Mouse (Mus musculus) neutrophil, adult 59 days (primary cell): Measurements from ENCODE around the gene Cysrt1. TPM values are rescaled to one million over a fixed set of nuclear protein-coding genes. Genes with fewer than 3 reads are reported as not detected.

ENCODE experiments used
- total RNA-seq, 2 experiments: library from RNA; stranded (reverse); gene quantifications; 1 replicate in 1 of 2; 2 replicates in 1 of 2; pipeline ENCODE4 v1.2.4; 2023

Gene Cysrt1
- total RNA-seq = not detected

DNA sequence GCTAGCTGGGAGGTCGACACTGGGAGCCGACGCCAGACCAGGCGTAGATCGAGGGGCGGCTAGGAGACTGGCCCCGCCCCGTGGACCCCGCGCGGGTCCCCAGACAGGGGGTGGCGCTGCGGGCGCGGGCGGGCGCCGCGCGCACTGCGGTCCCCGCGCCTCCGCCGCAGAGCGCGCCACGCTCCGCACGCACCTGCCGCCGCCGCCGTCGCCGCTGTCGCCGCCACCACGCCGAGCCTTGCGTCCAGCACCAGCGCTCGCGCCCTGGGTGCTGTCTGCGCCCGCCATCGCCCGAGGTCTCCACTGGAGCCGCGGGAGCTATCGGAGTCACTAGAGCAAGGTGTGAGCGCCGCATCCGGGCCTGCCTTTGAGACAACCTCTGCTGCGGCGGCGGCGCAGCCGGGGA lies at the start of gene Cysrt1, which contains the start of gene Rnf208:
TSS of gene Cysrt1 (minus strand) at position 352 of the 406 bp plus-strand sequence.
TSS of gene Rnf208 (plus strand) at position 155 of the 406 bp plus-strand sequence.

GRCm38 (mm10) chr2:25289651-25290050 lies 47.4 kb upstream of the Cysrt1 start, which contains the start of gene Lrrc26:
TSS of gene Lrrc26 (plus strand) at chr2:25289915.

DNA sequence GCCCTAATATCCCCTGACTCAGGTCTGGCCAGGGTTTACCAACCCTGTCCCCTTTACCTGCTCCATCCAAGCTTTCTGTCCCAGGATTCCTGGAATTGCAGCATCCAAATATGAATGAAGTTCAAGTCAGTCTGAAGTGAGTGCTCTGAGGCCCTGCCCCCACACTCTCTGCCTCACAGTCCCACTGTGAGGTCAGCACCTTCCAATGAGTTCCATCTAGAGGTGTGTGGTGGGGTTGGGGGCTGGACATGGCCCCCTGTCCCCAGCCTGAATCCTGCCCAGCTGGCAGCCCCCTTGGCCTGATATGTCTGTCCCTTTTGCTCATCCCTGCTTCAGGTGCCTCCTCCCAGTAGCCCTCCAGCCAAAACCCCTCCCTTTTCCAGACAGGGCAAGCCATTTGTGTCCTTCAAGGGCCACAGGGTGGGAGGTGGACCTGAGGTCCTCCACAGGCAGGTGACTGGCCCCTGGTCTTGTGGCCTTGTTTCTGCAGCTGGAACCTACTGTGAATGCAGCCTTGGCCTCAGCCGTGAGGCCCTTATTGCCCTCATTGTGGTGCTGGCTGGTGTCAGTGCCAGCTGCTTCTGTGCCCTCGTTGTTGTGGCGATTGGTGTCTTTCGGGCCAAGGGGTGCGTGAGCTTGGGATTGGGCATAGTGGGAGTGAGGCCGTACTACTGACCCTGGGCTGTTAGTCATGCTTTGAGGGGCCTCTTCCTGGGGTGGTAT lies 45.8 kb upstream of the Cysrt1 start, which contains the start of gene Tmem210:
TSS of gene Tmem210 (plus strand) at position 219 of the 723 bp plus-strand sequence.

GRCm38 (mm10) chr2:25271827-25272511 lies 29.7 kb upstream of the Cysrt1 start, which contains the start of the genes Ssna1 and Anapc2:
TSS of gene Ssna1 (minus strand) at chr2:25272438.
TSS of gene Anapc2 (plus strand) at chr2:25272478.

DNA sequence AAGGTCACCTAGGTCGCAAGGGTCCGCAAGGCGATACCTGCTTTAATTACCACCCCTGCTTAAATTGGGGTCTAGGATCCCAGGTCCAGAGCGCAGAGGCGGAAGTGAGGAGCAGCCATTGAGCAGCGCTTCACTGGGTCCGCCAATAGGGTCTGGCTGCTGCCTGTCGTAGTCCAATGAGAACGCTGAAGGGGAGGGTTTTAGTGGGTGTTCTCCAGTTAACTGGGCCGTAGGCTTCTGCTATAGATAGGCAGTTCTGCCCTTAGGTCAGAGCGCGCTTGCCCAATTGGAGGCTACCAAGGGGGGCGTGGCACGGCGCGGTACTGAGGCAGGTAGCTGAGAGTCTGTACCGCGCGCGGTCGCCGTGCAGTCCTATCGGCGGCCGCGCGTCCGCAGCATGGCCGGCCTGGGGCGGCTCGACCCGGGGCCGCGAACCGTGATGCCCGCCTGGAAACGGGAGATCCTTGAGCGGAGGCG lies 20.1 kb upstream of the Cysrt1 start, which contains the start of gene Tprn:
TSS of gene Tprn (plus strand) at position 328 of the 477 bp plus-strand sequence.

GRCm38 (mm10) chr2:25255284-25255779 lies 13.1 kb upstream of the Cysrt1 start, which contains the start of gene Tmem203:
TSS of gene Tmem203 (plus strand) at chr2:25255439.

GRCm38 (mm10) chr2:25246183-25247072 lies 4.2 kb upstream of the Cysrt1 start, which contains the start of gene AL732309.1:
TSS of gene AL732309.1 (minus strand) at chr2:25246863.

GRCm38 (mm10) chr2:25236614-25237013 lies 5.6 kb downstream of the Cysrt1 start, which contains the start of gene Rnf224:
TSS of gene Rnf224 (minus strand) at chr2:25236787.

DNA sequence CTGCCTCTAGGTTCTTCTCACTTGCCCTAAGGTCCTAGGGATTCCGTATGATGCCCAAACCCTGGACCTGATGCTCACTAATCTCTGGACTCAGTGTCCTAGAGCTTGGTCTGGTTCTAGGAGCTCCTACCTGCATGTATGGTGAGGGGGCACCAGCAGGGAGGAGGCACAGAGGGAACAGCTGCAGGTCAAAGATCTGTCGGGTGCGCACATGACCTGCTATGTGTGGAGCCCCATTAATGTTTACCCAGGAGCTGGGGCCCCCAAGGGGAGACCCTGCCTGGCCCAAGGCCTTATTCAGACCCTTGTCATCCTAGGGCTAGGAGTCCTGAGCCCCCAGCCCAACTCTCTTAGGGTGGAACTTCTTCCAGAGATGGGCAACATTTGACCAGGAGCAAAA lies 8.2 kb downstream of the Cysrt1 start, which contains the start of gene Slc34a3:
TSS of gene Slc34a3 (minus strand) at position 315 of the 400 bp plus-strand sequence.

GRCm38 (mm10) chr2:25224492-25224765 lies 17.8 kb downstream of the Cysrt1 start, which contains the start of gene Tubb4b:
TSS of gene Tubb4b (minus strand) at chr2:25224702.

DNA sequence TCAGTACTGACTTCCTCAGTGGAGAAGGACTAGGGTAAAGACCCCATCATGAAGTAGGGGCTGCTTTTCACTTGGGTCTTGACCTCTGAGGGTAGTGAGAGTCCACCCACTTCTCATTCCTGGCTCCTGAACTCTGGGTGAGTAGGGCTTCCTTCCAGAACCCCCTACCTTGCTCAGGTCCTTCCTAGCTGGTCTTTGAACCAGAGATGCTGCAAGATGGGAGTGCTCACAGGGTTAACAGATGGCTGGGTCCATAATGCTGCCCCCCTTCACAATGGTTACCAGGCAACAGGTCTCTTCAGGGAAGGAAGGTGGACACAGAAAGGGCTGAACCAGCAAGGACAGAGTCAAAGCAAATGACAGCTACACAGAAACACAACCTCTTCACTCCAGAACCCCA lies 23.8 kb downstream of the Cysrt1 start, which contains the start of gene Fam166a:
TSS of gene Fam166a (plus strand) at position 301 of the 400 bp plus-strand sequence.

DNA sequence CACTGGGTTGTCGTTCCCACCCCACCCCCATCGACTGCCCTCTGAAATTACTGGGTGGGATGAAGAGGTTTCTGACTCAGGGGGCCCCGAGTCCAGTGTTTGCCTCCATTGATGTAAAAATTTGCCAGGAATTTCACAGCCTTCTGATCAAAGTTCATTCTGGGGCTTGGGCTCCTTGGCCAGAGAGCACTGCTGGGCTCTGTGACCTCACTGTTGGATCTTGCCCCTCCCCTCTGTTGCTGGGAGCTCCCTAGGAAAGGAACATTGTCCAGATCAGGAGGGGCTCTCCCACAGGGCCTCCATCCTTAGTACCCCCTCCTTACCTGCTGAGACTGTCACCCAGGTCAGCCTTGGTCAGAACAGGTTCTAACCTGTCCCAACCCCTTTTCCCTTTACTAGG lies 27.8 kb downstream of the Cysrt1 start, which contains the start of gene Stpg3:
TSS of gene Stpg3 (minus strand) at position 194 of the 400 bp plus-strand sequence.

DNA sequence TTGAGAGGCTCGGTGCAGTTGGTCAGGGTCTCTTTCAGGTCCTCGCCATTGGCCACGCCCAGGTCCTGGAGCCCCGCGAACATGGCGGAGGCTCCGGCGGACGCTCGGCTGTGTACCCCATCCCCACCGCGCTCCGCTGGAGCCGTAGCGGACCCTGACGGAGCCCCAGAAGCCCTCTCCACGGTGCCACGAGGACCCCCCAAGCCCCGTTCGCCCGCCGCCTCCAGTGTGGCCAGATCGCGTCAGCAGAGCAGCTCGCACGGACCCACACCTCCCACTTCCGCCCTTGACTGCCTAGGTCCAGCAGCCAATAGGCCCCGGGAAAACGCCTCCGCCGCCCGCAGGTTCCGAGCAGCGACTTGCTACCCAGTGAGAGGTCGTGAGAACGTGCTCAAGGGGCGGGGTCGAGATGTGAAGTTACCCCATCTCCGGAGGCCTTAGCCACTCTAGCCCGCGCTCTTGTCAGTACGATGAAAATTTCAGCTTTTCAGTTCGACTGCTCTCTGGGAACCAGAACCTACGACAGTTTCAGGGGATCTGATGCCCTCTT lies 31.1 kb downstream of the Cysrt1 start, which contains the start of gene Nelfb:
TSS of gene Nelfb (minus strand) at position 369 of the 550 bp plus-strand sequence.

DNA sequence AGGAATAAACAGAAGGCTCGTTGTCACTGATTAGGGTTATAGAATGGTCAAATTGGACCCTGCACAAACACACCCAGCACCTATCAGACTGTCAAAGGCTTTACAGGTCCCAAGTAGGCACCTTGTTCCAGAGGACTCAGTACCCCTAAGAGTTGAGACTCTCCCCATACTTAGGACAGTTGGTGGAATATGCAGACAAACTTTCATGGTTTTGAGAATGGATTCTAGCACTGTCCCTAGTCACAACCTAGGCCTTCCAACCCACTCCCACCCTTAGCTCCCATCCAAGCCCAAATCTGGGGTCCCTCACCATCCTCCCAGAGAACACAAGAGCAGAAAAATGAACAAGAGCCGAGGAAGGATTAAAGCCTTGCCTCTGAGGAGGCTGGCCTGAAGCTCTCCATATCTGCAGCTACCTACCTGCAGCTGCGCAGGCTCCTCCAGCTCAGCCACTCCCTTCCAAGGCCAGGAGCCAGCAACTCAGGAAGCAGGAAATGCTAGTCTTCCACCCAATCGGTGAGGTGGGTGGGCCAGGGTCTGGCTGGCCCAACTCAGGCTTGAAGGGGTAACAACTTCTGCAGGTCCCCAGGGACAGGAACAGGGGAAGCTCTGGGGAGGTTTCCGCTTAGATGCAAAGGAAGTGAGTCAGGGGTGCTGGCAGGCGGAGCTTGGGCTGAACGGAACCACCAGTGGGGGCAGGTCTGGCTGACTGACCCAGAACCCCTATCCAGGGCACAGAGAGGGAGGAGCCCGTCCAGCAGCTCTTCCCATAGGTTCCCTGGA lies 45.9 kb downstream of the Cysrt1 start, which contains the start of gene Tor4a:
TSS of gene Tor4a (minus strand) at position 715 of the 783 bp plus-strand sequence.

Other genes starting within 250 kb of the Cysrt1 start
- 10 to 100 TPM; 14.5 to 19.9 TPM for gene Nsmf, start 188.1 kb downstream of the Cysrt1 start, total RNA-seq
- gene Entpd8, start 162.1 kb downstream of the Cysrt1 start, total RNA-seq = not detected
- not detected for gene Noxa1, start 147.3 kb downstream of the Cysrt1 start, total RNA-seq
- gene Nrarp, start 61.7 kb downstream of the Cysrt1 start, total RNA-seq = under 1 TPM; 0.57 to 0.73 TPM
- gene Tor4a, start 45.6 kb downstream of the Cysrt1 start, total RNA-seq = 10 to 100 TPM; 39.0 to 42.5 TPM
- 10 to 100 TPM; 46.2 to 55.8 TPM for gene Nelfb, start 31.0 kb downstream of the Cysrt1 start, total RNA-seq
- gene Stpg3, start 27.8 kb downstream of the Cysrt1 start, total RNA-seq = under 1 TPM; 0.29 to 0.40 TPM
- gene Fam166a, start 23.7 kb downstream of the Cysrt1 start, total RNA-seq = not detected
- gene Tubb4b, start 17.8 kb downstream of the Cysrt1 start, total RNA-seq = 100 to 1,000 TPM; 254 to 279 TPM
- gene Slc34a3, start 8.1 kb downstream of the Cysrt1 start, total RNA-seq = not detected
- not detected for gene Rnf224, start 5.7 kb downstream of the Cysrt1 start, total RNA-seq
- gene Rnf208, start 197 bp downstream of the Cysrt1 start, total RNA-seq = under 1 TPM in 1 of 2 experiments, not detected in 1; 0.29 TPM
- 1 to 10 TPM in 1 of 2 experiments, under 1 TPM in 1; 0.53 to 3.2 TPM for gene AL732309.1, start 4.4 kb upstream of the Cysrt1 start, total RNA-seq
- gene Tmem203, start 13.0 kb upstream of the Cysrt1 start, total RNA-seq = 10 to 100 TPM; 17.8 to 19.1 TPM
- gene Tprn, start 20.2 kb upstream of the Cysrt1 start, total RNA-seq = 10 to 100 TPM; 12.7 to 14.6 TPM
- gene Ssna1, start 30.0 kb upstream of the Cysrt1 start, total RNA-seq = 10 to 100 TPM; 60.4 to 61.5 TPM
- gene Anapc2, start 30.0 kb upstream of the Cysrt1 start, total RNA-seq = 10 to 100 TPM; 79.1 to 82.3 TPM
- gene Tmem210, start 45.7 kb upstream of the Cysrt1 start, total RNA-seq = not detected
- gene Lrrc26, start 47.5 kb upstream of the Cysrt1 start, total RNA-seq = not detected
- gene Grin1, start 76.7 kb upstream of the Cysrt1 start, total RNA-seq = not detected
- 10 to 100 TPM; 39.8 to 46.7 TPM for gene Man1b1, start 89.9 kb upstream of the Cysrt1 start, total RNA-seq
- 10 to 100 TPM; 11.1 to 21.8 TPM for gene Dpp7, start 113.9 kb upstream of the Cysrt1 start, total RNA-seq
- gene Uap1l1, start 123.2 kb upstream of the Cysrt1 start, total RNA-seq = 10 to 100 TPM; 30.5 to 36.8 TPM
- 10 to 100 TPM in 1 of 2 experiments, 1 to 10 TPM in 1; 9.1 to 11.3 TPM for gene Sapcd2, start 129.9 kb upstream of the Cysrt1 start, total RNA-seq
- gene Entpd2, start 153.4 kb upstream of the Cysrt1 start, total RNA-seq = not detected
- not detected for gene Npdc1, start 156.9 kb upstream of the Cysrt1 start, total RNA-seq
- gene Fut7, start 180.8 kb upstream of the Cysrt1 start, total RNA-seq = 10 to 100 TPM; 16.2 to 20.1 TPM
- gene Abca2, start 186.3 kb upstream of the Cysrt1 start, total RNA-seq = 10 to 100 TPM; 17.7 to 22.9 TPM
- not detected for gene Clic3, start 214.4 kb upstream of the Cysrt1 start, total RNA-seq
- 10 to 100 TPM; 44.7 to 53.4 TPM for gene Paxx, start 218.6 kb upstream of the Cysrt1 start, total RNA-seq
- gene Ptgds, start 227.6 kb upstream of the Cysrt1 start, total RNA-seq = not detected